Mouse (Mus musculus): ENCODE measurements around the gene Adam1a.

Gene Adam1a

DNA sequence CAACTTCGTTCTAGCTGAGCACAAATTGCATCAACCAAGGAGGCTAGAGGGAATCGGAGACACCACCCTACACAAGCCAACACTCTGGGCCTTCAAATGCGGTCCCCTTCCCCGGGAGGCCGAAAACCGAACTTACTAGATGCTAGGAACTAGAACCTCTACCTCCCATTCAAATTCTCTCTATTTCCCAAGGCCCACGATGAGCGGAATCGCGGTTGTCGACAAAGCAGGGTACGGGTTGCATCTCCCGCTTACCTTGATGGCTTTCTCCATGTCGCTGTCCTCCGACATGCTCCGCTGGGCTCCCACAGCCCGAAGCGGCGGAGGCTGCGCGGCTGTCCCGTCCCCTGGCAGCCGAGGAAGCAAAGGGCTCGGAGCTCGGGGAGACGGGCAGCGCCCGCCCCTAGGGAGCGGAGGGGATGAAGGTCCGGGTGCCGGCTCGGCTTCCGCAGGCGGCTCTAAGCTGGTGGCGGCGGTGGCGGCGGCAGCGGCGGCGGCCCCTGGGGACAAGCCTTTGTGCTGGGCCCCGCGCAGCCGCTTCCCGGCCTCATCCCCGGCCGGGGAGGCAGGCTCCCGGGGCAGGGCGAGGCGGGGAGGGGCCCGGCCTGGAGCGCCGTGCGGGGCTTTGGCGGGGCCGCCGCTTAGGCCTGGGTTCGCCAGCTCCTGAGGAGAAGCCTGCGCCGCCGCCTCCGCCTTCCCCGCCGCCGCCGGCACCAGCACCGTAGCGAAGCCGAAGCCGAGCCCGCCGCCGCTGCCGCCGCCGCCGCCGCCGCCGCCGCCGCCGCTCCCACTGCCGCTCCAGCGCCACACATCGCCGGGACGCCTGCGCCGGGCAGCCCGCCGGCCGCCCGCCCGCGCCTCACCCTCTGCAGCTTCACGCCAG is at the start of gene Adam1a, which contains the start of gene Gm42878:
Adam1a (minus strand) TSS at position 573 of the 883 bp plus-strand sequence.
Gm42878 (minus strand) TSS at position 573 of the 883 bp plus-strand sequence.
- DNase-seq (ENCODE audit: low read depth, low spot score): peak; percentile 27

DNA sequence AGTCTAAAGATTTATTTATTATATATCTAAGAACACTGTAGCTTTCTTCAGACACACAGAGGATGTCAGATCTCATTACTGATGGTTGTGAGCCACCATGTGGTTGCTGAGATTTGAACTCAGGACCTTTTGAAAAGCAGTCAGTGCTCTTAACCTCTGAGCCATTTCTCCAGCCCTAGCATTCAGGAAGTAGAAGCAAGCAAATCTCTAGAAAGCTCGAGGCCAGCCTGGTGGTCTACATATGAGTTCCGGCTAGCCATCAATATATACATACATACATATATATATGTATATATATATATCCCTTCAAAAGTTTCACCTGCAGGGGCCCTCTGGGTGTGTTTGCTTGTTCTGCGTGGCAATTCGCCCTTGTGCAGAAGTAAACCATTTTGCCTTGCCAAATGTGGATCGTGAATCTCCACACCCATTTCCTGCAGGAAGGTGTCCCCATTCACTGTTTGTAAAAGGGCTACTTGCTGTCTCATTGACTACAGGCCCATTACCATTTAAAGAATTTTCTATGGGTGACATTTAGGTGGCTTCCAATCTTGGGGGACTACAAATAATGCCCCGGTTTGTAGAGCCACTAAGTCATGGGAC is 49.5 kb upstream of the Adam1a start:
- DNase-seq (ENCODE audit: low read depth, low spot score): no peak

DNA sequence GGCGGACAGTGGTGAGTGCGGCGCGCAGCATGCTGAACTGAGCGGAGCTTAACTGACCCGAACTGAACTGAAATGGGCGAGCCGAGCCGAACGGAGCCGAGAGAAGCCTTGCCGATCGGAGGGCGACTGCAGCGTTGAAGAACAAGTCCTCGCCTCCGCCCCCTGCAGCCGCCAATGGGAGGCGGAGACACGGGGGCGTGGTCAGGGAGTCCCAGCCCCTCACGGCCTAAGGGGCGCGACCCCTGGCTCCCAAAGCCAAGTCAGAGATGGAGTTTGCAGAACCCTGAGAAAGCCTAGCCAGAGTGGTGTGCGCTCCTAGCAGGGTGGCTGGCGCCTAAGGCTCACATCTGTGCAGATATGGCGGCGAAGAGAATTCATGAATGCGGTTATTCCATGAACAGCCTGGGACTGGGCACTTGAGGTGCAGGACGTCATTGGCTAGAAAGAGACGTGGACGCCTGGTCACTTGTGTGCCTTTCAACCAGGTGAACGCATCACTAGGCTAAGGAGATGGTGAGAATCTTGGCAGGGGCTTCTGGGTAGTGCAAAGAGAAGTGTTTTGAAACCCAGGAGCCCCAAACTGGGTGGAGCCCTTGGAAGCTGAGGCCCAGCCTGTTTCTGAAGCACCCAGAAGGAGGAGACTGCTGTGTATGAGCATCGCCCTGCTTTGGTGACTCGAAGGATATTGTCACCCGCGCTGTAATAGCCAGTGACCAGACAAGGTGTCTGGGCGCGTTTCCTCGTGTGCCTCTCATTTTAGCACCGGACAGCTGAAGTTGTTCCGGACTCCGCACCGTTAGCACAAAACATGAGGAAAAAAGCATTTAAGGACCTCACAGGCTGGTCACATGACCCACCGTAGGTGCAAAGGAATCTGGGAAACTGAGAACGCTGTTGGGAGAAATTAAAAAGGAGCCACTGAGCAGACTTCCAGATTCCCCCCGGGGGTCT is 48.4 kb upstream of the Adam1a start, which contains the start of gene Aldh2:
Aldh2 (minus strand) TSS at position 374 of the 951 bp plus-strand sequence.
- DNase-seq (ENCODE audit: low read depth, low spot score): peak; percentile 87

DNA sequence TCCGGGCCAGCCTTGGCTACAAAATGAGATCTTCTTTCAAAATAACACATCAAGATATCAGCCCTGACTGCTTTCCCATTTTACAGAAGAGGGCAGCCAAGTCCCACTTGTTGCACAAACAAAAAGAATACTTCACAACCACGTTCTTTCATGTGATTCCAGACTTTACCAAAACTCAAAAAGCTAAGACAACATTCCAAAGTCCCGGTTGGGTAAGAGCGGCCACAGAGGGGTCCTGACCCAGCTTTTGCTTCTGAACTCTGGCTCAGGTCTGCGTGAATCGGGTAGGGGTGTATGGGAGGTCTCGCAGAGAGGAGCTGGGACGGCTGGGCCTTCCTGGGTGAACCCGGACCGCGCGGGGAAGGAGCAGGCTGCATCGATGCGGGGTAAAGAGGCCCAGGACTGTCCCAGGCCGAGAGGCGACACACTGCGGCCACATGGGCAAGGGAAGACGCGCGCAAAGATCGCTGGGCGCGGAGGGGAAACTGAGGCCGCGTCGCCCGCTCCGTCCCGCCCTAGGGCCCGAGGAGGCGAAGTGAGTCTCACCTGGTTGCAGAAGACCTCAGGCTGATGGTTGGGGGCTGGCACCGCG is 47.6 kb upstream of the Adam1a start:
- no peak for DNase-seq (ENCODE audit: low read depth, low spot score)

DNA sequence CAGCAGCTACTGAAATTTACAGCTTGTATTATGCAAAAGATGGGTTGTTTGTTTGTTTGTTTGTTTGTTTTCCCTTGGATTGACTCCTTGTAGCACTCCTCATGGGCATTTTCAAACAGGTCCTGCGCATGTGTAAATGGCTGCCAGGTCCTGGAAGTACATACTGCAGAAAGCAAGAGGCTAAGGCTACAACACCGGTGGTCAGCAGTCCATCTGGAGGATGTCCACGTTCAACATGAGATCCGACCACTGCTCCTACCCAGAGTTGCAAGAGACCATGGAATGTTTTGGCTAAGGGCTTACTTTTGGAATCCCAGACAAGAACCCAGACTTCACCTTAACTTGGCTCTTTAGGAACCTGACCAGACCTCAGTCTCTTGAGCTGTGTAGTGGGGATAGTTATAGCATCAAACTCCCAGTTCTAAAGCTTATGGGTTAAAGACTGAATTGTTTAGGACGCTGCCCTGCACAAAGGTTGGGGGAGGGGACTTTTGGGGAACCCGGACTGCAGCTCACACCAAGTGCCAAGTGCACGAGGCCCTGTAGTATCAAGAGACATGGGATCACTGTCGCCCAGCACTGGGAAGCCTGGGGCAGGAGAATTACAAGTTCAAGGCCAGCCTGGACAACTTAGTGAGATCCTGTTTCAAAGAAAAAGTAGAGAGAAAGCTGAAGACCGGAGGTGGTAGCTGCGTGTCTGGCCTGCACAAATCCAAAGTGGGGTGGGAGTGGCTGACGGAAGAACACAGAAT is 47.0 kb upstream of the Adam1a start:
- peak; percentile 12 for DNase-seq (ENCODE audit: low read depth, low spot score)

DNA sequence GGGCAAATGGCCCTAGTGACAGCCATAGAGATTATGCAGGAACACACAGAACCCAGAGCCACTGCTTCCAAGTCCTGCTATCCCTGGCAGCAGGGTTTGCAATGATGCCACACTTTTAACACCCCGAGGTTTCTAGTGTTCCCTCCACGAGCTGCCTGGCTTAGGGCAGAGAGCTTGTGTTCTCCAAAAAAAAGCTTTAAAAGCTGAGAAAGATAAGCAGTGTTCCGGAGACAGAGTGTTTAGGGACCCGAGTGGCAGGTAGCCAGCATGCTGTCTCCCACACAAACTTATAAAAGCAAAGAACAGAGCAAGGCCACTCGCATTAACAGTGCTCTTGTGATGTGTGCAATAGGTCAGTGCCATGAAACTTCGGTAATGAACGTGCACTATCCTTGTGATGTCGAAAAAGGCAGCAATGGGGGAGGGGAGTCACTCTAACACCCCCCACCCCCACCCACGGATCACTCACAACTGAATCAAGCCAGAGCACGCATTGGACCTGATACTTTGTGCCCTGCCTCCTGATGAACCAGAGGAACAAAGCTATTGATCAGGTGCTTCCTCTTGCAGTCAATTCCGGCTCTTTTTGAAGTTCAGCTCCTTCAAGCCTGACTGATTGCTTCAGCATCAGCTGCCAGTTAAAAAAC is 46.3 kb upstream of the Adam1a start:
- peak; percentile 25 for DNase-seq (ENCODE audit: low read depth, low spot score)

DNA sequence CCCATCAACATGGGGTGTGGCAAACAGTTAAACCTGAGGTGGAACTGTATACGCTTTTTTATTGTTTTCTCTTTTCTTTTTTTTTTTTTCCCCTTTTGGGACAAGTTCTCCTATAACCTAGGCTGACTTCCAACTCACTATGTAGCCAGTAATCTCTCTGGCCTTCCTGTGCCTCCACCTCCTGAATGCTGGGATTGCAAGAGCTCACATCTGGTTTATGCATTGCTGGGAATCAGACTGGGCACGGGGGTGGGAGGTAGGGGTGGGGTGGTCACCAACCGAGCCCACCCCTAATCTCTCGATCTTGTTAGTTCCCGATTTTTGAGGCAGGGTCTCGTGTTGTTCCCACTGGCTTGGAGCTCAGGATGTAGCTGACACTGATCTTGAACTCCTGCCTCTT is 44.6 kb upstream of the Adam1a start:
- DNase-seq (ENCODE audit: low read depth, low spot score): no peak

DNA sequence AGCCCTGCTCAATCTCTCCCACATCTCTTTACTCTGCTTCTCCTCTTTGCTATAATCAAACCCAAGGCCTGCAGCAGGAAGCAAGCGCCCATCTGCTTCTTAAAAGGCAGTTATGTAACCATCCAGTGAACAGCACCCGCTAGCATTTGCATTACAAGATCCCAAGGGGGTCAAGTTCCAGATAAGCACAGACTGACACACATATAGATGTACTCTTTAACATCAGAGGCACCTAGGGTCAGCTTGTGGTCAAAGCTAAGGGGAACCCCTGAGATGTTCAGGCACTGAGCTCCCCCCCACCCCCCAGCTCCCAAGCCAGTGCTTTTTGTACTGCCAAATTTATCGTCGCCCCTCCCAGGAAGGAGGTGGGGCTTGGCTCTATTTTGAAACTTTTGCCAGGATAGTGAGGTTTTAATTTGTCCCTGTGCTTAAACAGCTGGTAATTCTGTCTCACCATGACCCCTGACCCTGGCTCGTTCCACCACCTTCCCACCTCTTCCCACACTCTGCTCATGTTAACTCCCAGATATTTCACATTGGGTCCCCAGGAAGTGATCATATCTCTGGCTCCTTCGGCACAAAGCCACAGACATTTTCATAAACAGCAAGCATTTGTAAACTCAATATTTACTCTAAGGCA is 41.2 kb upstream of the Adam1a start:
- DNase-seq (ENCODE audit: low read depth, low spot score): peak; percentile 88

DNA sequence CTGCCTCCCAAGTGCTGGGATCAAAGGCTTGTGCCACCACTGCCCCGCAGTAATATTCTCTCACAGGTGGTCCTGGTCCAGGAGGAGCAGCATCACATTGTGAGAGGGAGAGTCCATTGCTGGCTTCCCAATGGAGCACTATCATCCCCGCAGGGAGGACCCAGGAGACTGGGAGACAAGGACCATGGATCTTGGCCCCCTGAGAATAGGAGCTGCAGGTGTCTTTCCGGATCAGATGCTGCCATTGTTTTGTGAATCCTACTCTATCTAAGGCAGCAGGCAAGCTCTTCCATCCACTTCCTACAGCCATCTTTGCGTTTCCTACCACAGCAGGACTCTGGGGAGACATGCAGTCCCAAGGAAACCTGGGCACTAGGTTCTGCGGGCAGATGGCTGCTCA is 40.4 kb upstream of the Adam1a start:
- DNase-seq (ENCODE audit: low read depth, low spot score): peak; percentile 31

DNA sequence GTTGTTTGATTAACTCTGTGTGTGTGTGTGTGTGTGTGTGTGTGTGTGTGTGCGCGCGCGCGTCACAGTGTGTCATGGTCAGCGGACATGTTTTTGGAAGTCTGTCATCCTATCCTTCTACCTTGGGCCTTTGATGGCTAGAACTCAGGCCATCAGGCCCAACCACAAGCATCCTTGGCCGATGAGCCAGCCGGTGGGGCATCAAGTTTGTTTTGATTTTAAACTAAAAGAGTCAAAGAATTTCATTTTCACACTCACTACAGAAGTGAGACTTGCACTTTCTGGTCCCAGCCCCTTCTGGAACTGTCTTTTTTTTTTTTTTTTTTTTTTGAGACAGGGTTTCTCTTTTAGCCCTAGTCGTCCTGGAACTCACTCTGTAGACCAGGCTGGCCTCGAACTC is 39.7 kb upstream of the Adam1a start:
- no peak for DNase-seq (ENCODE audit: low read depth, low spot score)

DNA sequence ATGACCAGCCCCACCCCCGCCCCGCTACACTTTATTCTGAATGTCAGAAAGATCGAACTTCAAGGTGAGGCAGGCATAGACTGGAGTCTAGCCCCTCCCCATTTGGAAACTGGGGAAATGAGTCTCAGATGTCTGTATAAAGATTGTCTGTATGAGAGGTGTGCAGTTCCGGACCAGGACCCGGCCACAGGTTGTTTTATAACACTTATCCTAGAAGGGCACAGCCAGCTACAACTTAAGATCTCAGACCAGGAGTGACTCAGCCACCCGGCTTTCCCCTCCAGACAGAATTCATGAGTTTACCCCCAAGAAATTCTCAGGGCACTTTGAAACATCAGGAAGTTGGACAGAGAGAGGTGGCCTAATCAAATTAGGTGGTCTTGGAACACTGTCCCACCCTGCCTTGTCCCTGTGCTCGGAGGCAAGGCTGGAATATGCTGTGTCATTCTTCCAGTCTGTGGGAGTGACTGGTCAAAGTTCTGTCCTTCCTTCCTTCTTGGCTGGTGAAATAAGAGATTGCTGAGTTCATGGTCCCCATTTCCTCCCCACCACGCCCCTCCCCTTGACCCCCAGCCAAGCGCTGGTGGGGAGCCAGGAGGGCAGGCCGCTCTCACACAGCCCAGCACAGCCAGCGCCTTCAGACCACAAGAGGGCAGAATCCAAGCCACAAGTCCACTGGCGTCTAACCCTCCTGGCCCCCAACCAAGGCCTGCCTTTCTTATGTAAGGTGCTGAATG is 38.7 kb upstream of the Adam1a start:
- peak; percentile 89 for DNase-seq (ENCODE audit: low read depth, low spot score)

DNA sequence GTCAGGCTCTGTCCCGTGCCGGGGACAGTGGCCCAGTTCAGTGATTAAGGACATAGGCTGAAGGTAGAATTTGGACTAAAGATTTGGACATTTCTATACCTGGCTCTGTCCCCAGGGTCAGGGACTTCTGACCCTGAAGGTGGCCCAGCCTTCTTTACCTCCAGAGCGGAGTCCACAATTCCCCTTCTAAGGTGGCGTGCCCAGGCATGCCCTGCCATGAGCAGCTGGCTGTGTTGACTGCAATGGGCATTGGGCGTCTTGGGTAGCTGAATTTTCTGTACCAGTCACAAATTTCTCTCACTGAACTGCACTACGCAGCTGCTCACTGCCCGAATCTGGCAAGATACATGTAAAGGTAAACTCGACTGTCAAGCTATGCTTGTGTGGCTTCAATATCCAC is 36.7 kb upstream of the Adam1a start:
- DNase-seq (ENCODE audit: low read depth, low spot score): no peak

DNA sequence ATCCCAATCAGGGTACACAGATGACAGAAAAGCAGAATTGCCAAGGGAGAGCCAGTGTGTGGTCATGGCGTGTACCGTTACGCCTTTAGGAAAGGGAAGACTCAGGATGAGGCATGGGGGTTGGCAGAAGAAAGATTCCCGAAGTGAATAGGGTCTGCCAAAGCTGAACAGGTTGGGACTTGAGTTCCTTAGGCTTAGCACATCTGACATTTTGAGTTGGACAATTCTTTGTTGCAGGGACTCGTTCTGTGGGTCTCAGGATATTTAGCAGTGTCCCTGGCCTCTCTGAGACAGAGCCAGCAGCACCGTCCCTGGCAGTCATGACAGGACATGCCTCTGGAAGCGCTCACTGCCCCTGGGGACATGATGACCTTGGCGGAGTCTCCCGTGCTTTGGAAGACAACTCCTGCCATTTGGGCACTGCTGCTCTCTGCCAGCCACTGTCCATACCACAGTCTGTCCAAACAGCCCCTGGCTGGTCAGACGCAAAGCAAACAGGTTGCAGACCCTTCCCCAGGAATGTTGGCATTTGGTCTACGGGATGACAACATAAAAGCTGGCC is 31.7 kb upstream of the Adam1a start:
- DNase-seq (ENCODE audit: low read depth, low spot score): no peak

DNA sequence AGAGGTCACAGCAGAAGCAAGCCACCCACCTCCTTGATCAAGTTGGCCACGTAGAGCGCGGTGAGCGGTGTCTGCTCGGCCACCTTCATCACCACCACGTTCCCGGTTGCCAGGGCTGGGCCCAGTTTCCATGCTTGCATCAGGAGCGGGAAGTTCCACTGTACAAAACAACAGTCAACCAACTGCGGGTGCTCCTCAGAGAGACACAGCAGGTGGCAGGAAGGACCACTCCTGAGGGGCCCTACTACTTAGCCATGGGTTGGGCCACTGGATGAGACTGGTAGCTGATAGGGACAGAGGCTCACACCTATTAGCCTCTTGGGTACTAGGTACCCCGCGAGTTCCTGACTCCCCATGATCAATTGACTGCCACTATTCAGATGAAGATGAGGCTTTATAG is 30.6 kb upstream of the Adam1a start:
- no peak for DNase-seq (ENCODE audit: low read depth, low spot score)

DNA sequence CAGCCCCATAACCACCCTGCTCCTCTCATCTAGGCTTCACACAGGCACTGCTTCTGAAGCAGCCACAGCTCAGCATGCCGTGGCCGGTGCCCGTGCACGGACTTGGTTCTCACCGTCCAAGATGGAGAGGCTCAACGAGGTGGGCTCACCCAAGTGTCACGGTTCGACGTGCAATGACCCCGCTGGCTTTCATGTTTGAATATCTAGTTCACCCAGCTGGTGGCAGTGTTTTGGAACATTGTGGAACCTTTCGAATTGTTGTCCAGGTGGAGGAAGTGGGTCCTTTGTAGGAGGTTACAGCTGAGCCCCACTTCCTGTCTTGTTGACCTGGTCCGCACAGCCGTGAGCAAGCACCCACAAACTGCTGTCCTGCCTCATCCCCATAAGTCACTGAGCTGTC is 28.9 kb upstream of the Adam1a start:
- no peak for DNase-seq (ENCODE audit: low read depth, low spot score)

DNA sequence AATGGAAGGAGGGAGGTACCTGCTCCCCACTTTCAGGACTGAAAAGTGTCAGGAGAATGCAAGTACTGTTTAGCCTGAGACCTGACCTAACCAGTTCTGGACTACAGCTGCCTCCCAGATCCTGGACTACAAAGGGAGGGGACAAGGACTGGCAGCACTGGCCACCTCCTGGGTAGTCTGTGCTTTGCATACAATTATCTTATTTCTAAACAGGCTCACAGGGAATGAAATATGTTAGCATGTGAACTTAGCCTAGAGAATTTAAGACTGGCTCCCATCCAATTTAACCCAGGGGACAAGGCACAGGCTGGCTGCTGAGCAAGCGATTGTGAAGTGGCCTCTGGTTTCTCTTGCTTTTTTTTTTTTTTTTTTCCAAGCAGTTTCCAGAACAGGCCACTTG is 25.5 kb upstream of the Adam1a start:
- no peak for DNase-seq (ENCODE audit: low read depth, low spot score)

DNA sequence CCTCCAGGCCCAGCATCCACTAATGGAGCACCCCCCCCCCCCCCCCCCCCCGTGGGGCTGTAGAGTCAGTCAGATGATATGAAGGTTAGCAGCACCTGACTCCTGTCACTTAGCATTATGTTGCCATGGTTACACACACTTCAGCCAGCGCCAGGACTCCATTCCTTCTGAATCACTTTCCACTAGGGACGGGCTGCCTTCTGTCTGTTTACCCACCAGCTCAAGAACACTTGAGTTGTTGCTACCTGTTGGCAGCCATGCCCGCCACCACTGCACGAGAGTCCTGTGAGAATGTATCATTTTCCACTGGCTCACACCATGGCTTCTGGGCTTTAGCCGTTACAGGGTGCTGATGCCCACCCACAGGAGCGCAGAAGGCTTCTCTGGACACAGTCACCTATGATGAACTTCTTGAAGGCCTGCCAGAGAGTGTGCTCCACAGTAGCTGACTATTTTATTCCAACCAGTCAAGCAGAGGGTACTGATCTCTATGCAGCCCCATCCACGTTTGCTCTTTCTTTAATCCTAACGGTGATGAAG is 24.7 kb upstream of the Adam1a start:
- DNase-seq (ENCODE audit: low read depth, low spot score): peak; percentile 31

DNA sequence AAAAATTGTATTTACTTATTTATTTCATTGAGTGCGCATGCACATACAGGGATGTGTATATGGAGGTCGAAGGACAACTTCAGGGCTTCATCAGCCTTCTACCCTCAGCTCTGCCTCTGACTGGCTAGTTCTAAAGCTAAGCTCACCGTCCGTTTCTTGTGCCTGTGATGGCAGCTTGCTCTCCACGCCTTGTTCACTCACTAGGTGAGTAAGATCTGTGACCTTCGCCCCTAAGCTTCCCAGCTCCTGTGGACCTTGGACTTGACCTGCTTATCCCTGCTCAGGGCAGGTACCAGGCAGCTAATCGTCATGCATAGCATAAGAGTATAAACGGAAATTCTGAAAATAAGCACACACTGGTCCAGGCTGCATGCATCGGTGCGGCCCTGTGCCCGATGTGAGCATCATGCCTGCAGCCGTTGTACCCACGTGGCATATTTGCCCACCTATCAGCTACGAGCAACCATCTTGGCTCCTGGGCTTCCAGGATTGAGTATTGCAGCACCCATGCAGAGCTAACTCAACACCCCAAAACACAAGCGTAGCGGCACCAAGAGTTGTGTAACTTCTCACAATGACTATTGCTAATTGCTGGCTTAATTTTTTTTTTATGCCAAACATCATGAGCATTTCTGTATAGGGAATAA is 20.9 kb upstream of the Adam1a start:
- no peak for DNase-seq (ENCODE audit: low read depth, low spot score)
